Mouse (Mus musculus) 3134 (cell line): ENCODE measurements around the gene Ccdc63.
A peak's percentile ranks its signal among the peaks of the same experiment; 100 is the strongest.

Experiments used
- DNase-seq: peaks from one replicate; pipeline ENCODE4 v3.0.0-alpha.2; 2011; ENCODE audit warnings: low spot score; ENCODE audit not compliant: insufficient read length; ENCODE audit errors: extremely low read depth

Gene Ccdc63

GRCm38 (mm10) chr5:122130341-122130998 is 10.2 kb downstream of the Ccdc63 start:
- no peak for DNase-seq

- peak; percentile 22 for DNase-seq
Observed at GRCm38 (mm10) chr5:122129068-122129655, 11.5 kb downstream of the Ccdc63 start.

DNA sequence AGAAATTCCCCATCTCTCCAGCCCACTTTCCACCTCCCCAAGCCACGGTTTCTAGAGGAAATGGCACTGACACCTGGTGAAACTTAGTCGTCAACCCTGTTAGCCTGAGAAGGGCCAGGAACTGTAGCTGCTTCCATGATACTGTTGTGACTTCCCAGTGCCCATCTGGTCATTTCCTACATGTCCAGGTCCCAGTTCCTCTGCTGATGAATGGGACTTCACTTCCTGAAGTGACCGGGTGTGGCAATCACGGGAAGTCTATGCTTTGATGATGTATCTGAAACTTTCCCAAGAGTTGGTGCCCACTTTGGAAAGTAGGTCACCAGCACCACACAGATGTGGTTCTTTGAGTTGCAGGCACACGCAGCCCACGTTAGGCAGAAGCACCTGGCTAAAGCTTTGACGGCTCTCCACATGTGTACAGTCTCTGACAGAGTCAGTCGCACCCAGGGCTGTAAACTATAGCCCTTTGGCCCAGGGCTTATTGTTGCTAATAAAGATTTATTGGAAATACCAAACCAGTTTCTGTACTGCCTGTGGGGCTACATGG is 15.3 kb downstream of the Ccdc63 start:
- no peak for DNase-seq

DNA sequence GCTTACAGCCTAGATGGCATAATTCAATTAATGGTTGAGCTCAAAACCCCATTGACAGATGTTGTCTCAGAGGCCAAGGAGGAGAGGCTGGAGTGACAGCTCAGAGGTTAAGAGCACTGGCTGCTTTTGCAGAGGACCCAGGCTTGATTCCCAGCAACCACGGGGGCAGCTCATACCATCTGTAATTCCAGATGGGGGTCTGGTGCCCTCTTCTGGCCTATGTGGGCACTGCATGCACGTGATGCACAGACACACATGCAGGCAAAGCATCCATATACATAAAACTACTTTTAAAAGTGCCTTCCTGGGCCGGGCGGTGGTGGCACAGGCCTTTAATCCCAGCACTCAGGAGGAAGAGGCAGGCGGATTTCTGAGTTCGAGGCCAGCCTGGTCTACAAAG is 24.4 kb downstream of the Ccdc63 start:
- no peak for DNase-seq

DNA sequence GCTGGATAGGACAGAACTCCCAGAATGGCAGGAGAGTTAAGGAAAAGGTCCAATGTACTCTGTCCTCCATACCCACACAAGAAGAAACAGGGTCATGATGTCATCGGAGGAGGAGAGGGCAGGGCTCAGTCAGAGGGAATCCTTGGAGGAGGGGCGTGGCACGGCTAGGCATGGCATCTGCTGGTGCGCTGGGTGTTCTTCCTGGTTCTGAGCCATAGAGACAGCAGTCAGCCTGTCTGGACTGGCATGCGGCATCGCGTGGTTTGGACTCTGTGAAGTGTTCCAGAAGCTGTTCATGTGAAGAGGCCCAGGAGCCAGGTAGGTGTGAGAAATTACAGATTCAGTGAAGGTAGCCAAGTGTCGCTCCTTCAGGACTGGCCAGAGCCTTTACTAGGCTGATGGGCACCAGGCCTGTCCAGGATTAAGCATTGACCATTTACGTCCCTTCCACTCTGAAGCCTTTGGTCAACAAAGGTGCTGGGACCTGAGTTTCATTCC is 25.3 kb downstream of the Ccdc63 start:
- no peak for DNase-seq

DNA sequence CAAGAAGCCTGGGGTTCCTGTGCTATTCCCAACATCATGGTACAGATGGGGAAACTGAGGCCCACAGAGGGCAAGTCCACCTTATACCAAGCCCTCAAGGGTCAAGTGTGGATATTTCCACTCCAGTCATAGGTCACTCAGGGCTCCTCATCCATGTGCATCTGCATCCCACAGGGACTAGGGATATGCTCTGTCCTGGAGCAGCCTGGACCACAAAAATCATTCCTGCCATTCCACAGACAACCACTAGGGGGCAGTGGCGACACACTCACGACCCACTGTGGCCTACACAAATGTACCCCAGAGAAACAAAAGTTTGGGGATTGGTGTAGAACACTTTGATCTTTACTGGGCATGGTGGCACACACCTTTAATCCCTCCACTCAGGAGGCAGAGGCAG is 26.4 kb downstream of the Ccdc63 start:
- DNase-seq: no peak

DNA sequence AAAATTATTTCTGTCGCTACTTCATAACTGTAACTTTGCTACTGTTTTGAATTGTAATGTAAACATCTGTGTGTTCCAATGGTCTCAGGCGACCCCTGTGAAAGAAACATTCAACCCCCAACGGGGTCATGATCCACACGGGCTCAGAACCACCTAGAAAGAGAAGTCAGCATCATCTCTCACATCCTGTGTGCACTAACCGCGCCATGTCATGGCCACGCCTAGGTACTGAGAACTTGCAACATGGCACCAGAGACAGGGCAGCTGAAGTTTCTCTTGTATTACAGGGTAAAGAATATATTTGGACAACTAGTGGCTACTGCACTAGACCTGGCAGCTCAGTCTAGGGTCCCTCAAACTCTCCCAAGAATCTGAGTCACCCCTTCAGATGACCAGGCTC is 27.2 kb downstream of the Ccdc63 start:
- no peak for DNase-seq

- DNase-seq: no peak
Observed at GRCm38 (mm10) chr5:122111933-122112248, 28.7 kb downstream of the Ccdc63 start.

DNA sequence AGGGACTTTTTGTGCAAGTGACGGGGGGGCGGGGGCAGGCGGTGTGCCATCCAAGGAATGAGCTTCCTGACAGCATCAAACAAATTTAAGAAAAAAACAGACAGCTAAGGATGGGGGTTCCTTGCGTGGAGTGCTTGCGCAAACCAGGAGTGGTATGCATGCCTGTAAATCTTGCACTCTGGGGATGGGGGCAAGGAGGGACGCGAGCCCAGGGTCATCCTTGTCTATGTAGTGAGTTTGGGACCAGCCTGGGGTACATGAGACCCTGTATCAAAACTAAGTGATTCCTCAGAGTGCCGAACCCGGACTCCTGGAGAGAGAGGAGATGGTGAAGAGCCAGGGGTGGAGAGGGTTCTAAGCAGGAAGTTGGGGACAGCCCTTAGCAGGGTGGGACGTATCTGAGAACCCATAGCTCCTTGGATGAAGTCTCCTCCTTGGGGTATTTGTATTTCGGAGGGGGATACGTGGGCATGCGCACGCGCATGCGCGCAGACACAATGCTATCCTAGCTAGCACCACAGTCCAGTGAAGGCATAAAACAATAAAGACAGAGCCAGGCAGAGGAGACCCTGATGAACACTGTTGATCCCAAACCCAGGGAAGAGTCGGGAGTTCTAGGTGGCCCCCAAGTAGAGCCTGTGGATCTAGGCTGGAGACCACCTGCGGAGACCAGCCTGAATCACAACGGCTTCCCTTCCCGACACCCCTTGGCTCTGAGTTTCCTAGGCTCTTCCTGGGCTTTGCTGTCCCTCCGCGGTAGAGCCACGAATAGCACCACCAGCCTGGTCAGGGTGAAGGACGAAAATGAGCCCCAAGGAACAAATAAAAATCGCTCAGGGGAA is 29.3 kb downstream of the Ccdc63 start:
- no peak for DNase-seq

DNA sequence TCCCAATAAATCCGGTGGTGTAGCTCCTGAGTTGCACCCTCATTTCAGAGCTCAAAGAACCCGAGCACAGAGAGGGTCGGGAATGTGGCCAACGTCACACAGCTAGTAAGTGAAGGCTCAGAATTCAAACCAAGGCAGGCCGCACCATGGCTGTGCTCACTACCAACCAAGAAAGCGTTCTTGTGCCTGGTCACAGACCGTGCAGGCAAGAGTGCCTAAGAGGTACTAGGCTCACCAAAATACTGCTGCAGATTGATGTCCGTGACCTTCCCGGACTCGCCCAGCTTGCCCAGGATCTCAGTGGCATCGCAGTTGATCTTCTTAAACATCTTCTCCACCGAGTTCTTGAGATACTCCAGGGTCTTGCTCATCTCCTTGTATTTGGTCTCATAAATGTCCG is 30.0 kb downstream of the Ccdc63 start:
- no peak for DNase-seq

DNA sequence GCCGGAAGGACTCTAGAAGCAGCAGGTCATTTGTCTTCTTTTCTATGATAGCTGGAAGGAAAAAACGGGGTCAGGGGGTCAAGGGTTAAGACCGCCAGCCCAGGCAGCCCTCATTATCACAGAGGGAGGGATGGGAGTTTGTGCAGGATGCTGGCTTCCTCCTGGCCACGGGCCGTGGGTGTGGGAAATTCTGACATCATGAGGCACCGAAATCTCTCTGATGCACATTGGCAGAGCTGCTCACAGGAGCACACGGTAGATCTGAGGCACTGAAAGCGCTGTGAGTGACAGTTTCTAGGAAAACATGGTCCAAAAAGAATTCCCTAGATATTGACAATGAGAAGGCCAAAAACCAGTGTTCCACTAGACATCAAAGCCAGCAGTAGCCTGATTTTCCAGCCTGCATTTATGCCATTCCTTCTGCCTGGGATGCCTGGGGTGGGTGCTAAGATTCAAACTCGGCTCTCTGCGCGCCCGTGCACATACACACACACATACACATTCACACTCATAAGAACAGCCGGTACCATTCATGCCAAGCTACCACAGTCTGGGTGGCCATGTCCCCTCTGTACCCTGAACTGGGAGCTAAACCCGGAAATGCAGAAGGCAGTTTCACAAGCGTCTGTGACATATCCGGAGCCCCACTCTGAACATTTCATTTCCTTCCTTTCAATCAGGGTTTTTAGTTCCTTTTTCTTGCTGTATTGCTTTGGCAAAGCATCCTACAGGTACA is 31.1 kb downstream of the Ccdc63 start:
- no peak for DNase-seq

GRCm38 (mm10) chr5:122108104-122108503 is 32.5 kb downstream of the Ccdc63 start:
- no peak for DNase-seq

GRCm38 (mm10) chr5:122106212-122106611 is 34.4 kb downstream of the Ccdc63 start:
- no peak for DNase-seq

DNA sequence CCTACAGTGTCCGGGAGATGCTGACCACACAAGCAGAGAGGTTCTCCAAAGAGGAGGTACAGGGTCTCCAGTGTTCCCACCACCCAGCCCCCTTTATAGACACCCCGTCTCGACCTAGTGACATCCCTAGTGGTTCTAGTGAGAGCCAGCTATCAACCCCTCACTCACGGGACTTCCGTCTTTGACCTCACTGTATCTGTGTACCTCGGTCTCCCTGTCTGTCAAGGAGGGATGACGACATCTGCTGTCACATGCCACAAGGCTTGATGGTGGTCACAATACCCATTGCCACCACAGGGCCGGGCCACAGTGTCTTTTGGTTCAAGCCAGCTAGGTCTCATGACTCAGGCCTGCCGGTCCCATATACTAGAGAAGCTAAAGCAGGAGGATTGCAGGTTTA is 35.6 kb downstream of the Ccdc63 start:
- DNase-seq: no peak

DNA sequence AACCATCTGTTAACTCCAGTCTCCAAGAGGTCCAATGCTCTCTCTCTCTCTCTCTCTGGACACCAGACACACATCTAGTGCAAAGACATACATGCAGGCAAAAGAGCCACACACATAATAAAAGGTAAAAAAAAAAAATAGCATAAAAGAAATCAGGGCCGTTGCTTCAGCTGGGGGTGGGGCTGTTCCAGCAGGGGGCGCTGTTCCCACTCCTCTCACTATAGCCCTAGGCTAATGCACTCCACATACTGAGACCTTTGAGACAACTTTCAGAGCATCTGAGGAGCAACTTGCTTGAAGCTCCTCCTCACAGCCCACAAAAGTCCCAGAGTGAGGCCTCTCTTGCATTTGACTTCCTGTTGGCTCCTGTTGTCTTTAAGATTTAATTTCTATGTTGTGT is 36.4 kb downstream of the Ccdc63 start:
- DNase-seq: no peak

DNA sequence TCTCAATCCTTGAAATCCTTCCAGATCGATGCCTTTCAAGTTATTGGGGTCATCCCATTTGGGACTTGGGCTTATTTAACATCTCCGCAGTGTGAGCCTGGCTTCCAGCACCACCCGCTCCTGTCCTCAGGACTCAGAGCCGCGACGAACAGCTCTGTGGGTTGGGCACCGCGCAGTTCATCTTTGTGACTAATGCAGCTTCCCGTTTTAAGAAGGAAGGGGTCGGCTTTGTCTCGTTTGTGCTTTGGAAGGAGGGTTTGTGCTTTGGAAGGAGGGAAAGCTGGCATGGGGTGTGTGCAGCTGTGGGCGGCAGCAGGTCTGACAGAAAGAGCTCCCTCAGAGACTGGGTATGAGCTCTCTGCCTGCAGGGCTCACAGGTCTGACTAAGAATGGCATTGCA is 37.5 kb downstream of the Ccdc63 start:
- no peak for DNase-seq

GRCm38 (mm10) chr5:122102476-122103050 is 38.1 kb downstream of the Ccdc63 start:
- DNase-seq: no peak

DNA sequence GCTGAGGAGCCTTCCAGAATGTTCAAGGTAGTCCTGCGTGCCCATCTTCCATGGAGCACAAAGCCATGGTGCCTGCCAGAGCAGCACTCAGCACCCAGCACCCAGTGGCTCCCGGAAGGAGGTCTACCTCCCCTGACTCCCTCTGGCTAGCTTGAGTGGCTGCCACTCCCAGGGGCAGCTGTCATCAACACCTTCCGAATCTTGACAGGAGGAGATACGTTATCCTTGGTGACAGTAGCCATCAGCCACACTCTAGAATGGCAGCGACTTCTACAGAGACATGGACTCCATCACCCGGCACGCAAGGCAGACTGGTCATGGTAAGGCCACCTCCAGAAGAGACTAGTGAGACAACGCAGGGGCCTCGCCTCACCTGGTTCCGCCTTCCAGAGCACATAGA is 46.2 kb downstream of the Ccdc63 start:
- DNase-seq: no peak

DNA sequence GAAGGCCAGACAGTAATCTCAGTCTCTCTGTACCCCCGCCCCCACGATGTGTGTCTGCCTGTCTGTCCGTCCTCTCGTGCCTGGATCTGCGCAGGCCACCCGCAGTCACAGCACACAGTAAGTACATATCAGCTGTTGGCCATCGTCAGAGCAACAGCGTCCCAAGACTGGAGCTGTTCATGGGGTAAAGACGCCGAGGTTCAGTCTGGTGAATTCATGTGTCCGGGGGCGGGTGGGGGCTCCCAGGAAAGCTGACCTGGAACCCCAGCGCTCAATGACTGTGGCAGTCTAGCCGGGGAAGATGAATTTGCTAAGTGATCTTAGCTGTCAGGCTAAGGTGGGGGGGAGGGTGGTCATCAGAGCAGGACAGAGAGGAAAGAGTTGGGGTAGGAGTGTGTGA is 46.9 kb downstream of the Ccdc63 start:
- DNase-seq: no peak

- no peak for DNase-seq
Observed at GRCm38 (mm10) chr5:122092794-122093193, 47.8 kb downstream of the Ccdc63 start.

GRCm38 (mm10) chr5:122091070-122091469 is 49.6 kb downstream of the Ccdc63 start:
- DNase-seq: peak; percentile 55
